Mouse (Mus musculus) heart, embryonic 16.5 days (tissue): ENCODE measurements around the gene Srgap1. TPM values are rescaled to one million over a fixed set of nuclear protein-coding genes. Genes with fewer than 3 reads are reported as not detected.

Experiments used
- ATAC-seq: fragments of 200-750 bp; cut with Nextera tagmentation; replicated peaks from 2 replicates; pipeline ENCODE4 v1.8.0; 2017; ENCODE audit warnings: moderate number of reproducible peaks; ENCODE audit not compliant: insufficient read depth, low FRiP score; ENCODE audit errors: extremely low read depth
- H3K27ac ChIP-seq: fragments of 300-500 bp; sonication (generic); 2 replicates; pipeline ENCODE4 v1.5.1; 2014; ENCODE audit warnings: mild to moderate bottlenecking, low read length, control low read depth, moderate library complexity
- H3K27me3 ChIP-seq: fragments of 300-500 bp; sonication (generic); 2 replicates; pipeline ENCODE4 v1.6.1; 2014; ENCODE audit warnings: low read length, mixed read lengths; ENCODE audit not compliant: control insufficient read depth, insufficient read depth
- H3K36me3 ChIP-seq: fragments of 300-500 bp; sonication (generic); 2 replicates; pipeline ENCODE4 v1.6.1; 2014; ENCODE audit not compliant: control insufficient read depth, insufficient read depth
- H3K4me1 ChIP-seq: fragments of 300-500 bp; sonication (generic); 2 replicates; pipeline ENCODE4 v1.6.1; 2014; ENCODE audit warnings: low read length, mixed read lengths; ENCODE audit not compliant: control insufficient read depth, insufficient read depth
- H3K4me2 ChIP-seq: fragments of 300-500 bp; sonication (generic); 2 replicates; pipeline ENCODE4 v1.6.1; 2014; ENCODE audit warnings: low read depth, mild to moderate bottlenecking, control low read depth, low read length
- H3K4me3 ChIP-seq: fragments of 300-500 bp; sonication (generic); 2 replicates; pipeline ENCODE4 v1.5.1; 2014; ENCODE audit warnings: mild to moderate bottlenecking, control low read depth, low read length
- H3K9ac ChIP-seq: fragments of 300-500 bp; sonication (generic); 2 replicates; pipeline ENCODE4 v1.6.1; 2014; ENCODE audit warnings: low read length, control low read depth
- H3K9me3 ChIP-seq: fragments of 300-500 bp; sonication (generic); replicated peaks from 2 replicates; pipeline ENCODE4 v1.6.1; 2016; ENCODE audit warnings: low read length; ENCODE audit not compliant: control insufficient read depth
- WGBS: fragments of 180-500 bp; shearing (Covaris S2); extraction: QIAGEN DNeasy Blood & Tissue Kit; methylation state at CpG from one replicate; pipeline ENCODE4 v1.1.7; 2014; 5-methylcytosine and 5-hydroxymethylcytosine counted together
- polyA plus RNA-seq: library from polyadenylated mRNA; unstranded; fragments of >200 nt; fragmentation: Nextera tagmentation; extraction: Ambion mirVana; gene quantifications from 2 replicates; pipeline ENCODE4 v1.2.1, GENCODE M21; 2015

Srgap1 gene
- polyA plus RNA-seq, 1 experiment from 2014 or later: 7.1 TPM

- Histone ChIP-seq H3K36me3 (no peaks in the 10 kb centered on the region), H3K4me3 (no peak overlapping the region), H3K27ac (peak overlapping the region; percentile 19), H3K4me2 (no peak overlapping the region), H3K9me3 (no peaks in the 10 kb centered on the region), H3K4me1 (peaks cover 19% of the 10 kb centered on the region), H3K9ac (no peak overlapping the region), H3K27me3 (no peaks in the 10 kb centered on the region)
- ATAC-seq: 0 out of 2 replicates have a peak, but pooled peaks have one; percentile 42
- WGBS: 57% methylated on average over 8 of the region's 8 CpGs
Measured at GRCm38 (mm10) chr10:121971658-121972057, 75.5 kb downstream of the Srgap1 start.

DNA sequence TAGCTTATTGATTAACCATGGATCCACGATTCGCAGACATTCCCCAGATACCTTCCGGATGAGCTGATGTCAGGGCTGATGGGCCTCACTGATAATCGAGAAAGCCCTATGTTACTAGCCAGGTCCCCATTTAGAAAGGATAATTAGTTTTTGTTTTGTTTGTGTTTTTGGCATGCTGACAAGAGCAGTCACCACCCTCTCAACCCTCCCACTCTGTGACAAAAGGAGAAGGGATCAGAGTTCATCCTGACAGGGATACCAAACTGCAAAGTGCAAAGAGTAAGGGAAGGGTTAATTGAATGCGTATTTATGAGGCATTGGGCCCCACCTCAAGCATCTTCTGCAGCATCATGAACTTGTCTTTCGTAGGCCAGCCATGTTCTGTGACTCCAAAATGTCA is 76.2 kb downstream of the Srgap1 start:
- Histone ChIP-seq H3K4me3 (no peak overlapping the region), H3K4me1 (peaks cover 19% of the 10 kb centered on the region), H3K27me3 (no peaks in the 10 kb centered on the region), H3K4me2 (no peak overlapping the region), H3K9me3 (no peaks in the 10 kb centered on the region), H3K27ac (no peak overlapping the region), H3K9ac (no peak overlapping the region), H3K36me3 (no peaks in the 10 kb centered on the region)
- 69% methylated on average over 6 of the region's 6 CpGs for WGBS
- ATAC-seq: no peak

DNA sequence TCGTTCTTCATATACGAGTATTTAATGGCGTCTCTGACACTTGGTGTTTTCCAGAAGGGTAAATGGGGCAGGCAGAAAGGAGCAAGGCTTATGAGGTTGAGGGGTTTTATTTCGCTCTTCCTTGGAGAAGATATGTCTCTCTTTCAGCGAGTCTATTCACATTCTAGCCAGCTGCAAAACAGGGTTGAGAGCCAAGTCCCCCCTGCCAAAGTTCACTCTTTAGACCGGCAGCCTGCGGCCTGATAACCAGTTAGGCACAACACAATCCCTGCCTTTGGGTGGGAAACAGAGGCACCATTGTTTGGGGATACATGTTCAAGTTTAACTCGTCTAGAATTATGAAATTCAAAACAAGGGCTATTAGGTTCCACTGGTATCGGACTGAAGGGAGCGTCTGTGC is 83.0 kb downstream of the Srgap1 start:
- Histone ChIP-seq H3K27me3 (no peaks in the 10 kb centered on the region), H3K4me1 (peaks cover 9% of the 10 kb centered on the region; the same call in 1 of the 2 replicates), H3K27ac (no peak overlapping the region), H3K36me3 (no peaks in the 10 kb centered on the region), H3K4me3 (no peak overlapping the region), H3K9me3 (no peaks in the 10 kb centered on the region), H3K9ac (no peak overlapping the region), H3K4me2 (no peak overlapping the region)
- no peak for ATAC-seq
- WGBS: 71% methylated on average over 10 of the region's 10 CpGs

GRCm38 (mm10) chr10:121962053-121962452 is 85.1 kb downstream of the Srgap1 start:
- H3K9ac ChIP-seq: no peak overlapping the region
- H3K27me3 ChIP-seq: no peaks in the 10 kb centered on the region
- H3K4me1 ChIP-seq: no peaks in the 10 kb centered on the region
- 48% methylated on average over 4 of the region's 4 CpGs for WGBS
- H3K4me2 ChIP-seq: no peak overlapping the region
- H3K27ac ChIP-seq: no peak overlapping the region
- H3K36me3 ChIP-seq: no peaks in the 10 kb centered on the region
- H3K9me3 ChIP-seq: no peaks in the 10 kb centered on the region
- no peak for ATAC-seq
- H3K4me3 ChIP-seq: no peak overlapping the region

GRCm38 (mm10) chr10:121961121-121961893 is 85.8 kb downstream of the Srgap1 start:
- Histone ChIP-seq H3K27me3 (no peaks in the 10 kb centered on the region), H3K27ac (no peak overlapping the region), H3K4me3 (no peak overlapping the region), H3K36me3 (no peaks in the 10 kb centered on the region), H3K9me3 (no peaks in the 10 kb centered on the region), H3K9ac (no peak overlapping the region), H3K4me2 (no peak overlapping the region), H3K4me1 (no peaks in the 10 kb centered on the region)
- 53% methylated on average over 11 of the region's 11 CpGs for WGBS
- no peak for ATAC-seq

DNA sequence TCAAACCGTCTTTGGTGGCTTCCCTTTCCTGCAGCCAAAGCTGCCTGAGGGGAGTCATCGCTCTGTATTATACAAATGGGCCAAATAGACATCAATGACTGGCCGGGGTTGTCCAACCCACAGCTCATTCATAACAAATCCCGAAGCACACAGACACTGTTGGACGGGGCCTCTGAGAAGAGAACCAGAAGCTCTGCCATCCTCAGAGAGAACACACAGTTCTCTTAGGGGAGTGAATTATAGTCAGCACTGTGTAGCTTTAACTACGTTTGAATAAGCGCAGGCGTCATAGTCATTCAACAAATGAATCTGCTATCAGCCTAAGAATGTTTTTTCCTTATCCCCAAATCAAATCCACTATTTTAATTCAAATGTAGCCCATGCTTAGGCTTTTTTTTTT is 88.4 kb downstream of the Srgap1 start:
- Histone ChIP-seq H3K36me3 (no peaks in the 10 kb centered on the region), H3K4me2 (no peak overlapping the region), H3K27me3 (no peaks in the 10 kb centered on the region), H3K4me3 (no peak overlapping the region), H3K4me1 (no peaks in the 10 kb centered on the region), H3K27ac (no peak overlapping the region), H3K9me3 (no peaks in the 10 kb centered on the region), H3K9ac (no peak overlapping the region)
- ATAC-seq: no peak
- 84% methylated on average over 8 of the region's 8 CpGs for WGBS

GRCm38 (mm10) chr10:121956505-121956904 is 90.6 kb downstream of the Srgap1 start:
- no peak overlapping the region for H3K27ac ChIP-seq
- H3K36me3 ChIP-seq: no peaks in the 10 kb centered on the region
- H3K27me3 ChIP-seq: no peaks in the 10 kb centered on the region
- no peaks in the 10 kb centered on the region for H3K4me1 ChIP-seq
- no peak overlapping the region for H3K9ac ChIP-seq
- no peaks in the 10 kb centered on the region for H3K9me3 ChIP-seq
- ATAC-seq: no peak
- no peak overlapping the region for H3K4me3 ChIP-seq
- H3K4me2 ChIP-seq: no peak overlapping the region
- 72% methylated on average over 11 of the region's 11 CpGs for WGBS

DNA sequence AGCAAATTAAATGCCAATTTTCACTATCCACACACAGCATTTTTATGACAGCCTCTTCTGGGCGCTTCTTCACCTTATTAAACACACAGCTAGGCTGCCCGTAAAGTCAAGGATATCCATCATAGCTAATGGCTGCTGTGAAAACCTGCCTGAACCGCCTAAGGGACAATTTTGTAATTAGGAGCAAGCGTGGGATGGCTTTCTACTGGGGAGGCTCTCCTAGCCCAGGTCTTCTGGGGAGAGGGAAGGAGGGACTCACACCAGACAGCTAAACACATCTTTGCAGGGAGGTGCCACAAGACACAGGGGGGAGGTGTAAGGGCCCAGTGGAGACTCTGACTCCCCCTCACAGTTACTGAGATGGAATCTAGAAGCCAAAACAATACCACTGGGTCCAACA is 91.4 kb downstream of the Srgap1 start:
- no peak overlapping the region for H3K4me2 ChIP-seq
- H3K27ac ChIP-seq: no peak overlapping the region
- no peak overlapping the region for H3K9ac ChIP-seq
- no peaks in the 10 kb centered on the region for H3K9me3 ChIP-seq
- H3K4me1 ChIP-seq: no peaks in the 10 kb centered on the region
- H3K27me3 ChIP-seq: no peaks in the 10 kb centered on the region
- H3K4me3 ChIP-seq: no peak overlapping the region
- H3K36me3 ChIP-seq: no peaks in the 10 kb centered on the region
- no peak for ATAC-seq
- 84% methylated on average over 4 of the region's 4 CpGs for WGBS

DNA sequence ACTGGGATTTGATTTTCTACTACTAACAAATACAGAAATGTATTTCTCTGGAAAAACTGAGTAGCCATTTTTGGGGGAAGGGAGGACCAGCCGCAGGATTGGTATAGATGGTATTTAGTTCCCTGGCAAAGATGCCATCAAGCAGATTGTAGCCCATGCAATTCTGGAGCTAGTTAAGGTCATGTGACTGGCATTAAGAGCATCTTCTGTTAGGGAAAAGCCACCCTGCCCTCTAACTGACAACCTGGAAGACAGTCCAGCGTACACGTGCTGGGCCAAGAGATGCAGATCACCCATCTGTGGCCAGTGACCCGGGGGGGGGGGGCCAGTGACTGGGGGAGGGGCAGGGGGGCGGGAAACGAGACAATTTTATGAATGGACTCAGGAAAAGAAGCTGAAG is 92.2 kb downstream of the Srgap1 start:
- Histone ChIP-seq H3K36me3 (no peaks in the 10 kb centered on the region), H3K9me3 (no peaks in the 10 kb centered on the region), H3K4me2 (no peak overlapping the region), H3K27ac (no peak overlapping the region), H3K9ac (no peak overlapping the region), H3K4me1 (no peaks in the 10 kb centered on the region), H3K27me3 (no peaks in the 10 kb centered on the region), H3K4me3 (no peak overlapping the region)
- ATAC-seq: no peak
- WGBS: 89% methylated on average over 6 of the region's 6 CpGs
